Mouse (Mus musculus): ENCODE results near the gene Rbpjl. TPM values are rescaled to one million over a fixed set of nuclear protein-coding genes. Genes with fewer than 3 reads are reported as not detected.

Rbpjl gene
- polyA plus RNA-seq, 1 experiment from 2014 or later = 10.7 TPM

DNA sequence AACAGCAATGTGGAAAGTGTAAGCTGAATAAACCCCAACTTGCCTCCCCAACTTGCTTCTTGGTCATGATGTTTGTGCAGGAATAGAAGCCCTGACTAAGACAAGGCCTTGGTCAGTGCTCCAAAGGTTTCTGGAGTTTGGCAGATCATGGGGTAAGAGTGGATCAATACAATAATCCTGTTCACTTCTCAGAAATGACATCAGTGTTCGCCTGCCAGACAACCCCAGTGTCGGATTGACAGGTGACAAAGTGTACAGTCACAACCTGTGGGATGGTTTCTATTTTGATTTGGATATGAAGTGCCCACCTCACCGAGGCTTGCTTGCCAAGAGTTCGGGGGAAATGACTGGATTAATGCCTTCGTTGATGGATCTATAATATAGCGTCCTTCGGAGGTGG, 18.4 kb downstream of the Rbpjl start:
- WGBS = 85% methylated on average over 7 of the region's 7 CpGs
- ATAC-seq (ENCODE audit: borderline replicate concordance, extremely low read depth, low FRiP score, low TSS enrichment) = no peak
- H3K36me3 ChIP-seq = peaks cover 26% of the 10 kb centered on the region
- peaks cover 8% of the 10 kb centered on the region for H3K4me1 ChIP-seq
- H3K4me3 ChIP-seq = no peak overlapping the region
- H3K27ac ChIP-seq = no peak overlapping the region
- H3K27me3 ChIP-seq = no peaks in the 10 kb centered on the region
- no peak overlapping the region for H3K9ac ChIP-seq
- no peaks in the 10 kb centered on the region for H3K9me3 ChIP-seq
- no peak overlapping the region for H3K4me2 ChIP-seq

DNA sequence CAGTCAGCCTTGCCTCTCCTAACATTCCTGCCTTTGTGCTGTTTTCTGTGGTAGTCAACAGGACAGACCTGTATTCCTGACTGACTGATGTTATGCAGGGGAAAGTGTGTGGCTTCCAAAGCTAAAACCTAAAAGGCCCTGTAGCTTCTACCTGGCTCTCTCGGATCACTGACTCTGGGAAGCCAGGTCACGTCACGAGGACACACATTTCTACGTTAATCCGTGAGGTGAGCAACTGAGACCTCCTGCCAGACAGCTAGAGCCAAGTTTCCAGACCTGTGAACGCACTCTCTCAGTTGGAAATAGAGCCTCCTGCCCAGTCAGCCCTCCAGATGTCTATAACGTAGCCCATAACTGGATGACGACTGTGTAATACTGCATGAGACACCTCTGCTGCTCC, 19.0 kb downstream of the Rbpjl start:
- Histone ChIP-seq H3K9ac (no peak overlapping the region), H3K36me3 (peaks cover 26% of the 10 kb centered on the region), H3K4me1 (peaks cover 7% of the 10 kb centered on the region), H3K4me3 (no peak overlapping the region), H3K9me3 (no peaks in the 10 kb centered on the region), H3K27me3 (no peaks in the 10 kb centered on the region), H3K27ac (no peak overlapping the region), H3K4me2 (no peak overlapping the region)
- no peak for ATAC-seq (ENCODE audit: borderline replicate concordance, extremely low read depth, low FRiP score, low TSS enrichment)
- 85% methylated on average over 8 of the region's 8 CpGs for WGBS

DNA sequence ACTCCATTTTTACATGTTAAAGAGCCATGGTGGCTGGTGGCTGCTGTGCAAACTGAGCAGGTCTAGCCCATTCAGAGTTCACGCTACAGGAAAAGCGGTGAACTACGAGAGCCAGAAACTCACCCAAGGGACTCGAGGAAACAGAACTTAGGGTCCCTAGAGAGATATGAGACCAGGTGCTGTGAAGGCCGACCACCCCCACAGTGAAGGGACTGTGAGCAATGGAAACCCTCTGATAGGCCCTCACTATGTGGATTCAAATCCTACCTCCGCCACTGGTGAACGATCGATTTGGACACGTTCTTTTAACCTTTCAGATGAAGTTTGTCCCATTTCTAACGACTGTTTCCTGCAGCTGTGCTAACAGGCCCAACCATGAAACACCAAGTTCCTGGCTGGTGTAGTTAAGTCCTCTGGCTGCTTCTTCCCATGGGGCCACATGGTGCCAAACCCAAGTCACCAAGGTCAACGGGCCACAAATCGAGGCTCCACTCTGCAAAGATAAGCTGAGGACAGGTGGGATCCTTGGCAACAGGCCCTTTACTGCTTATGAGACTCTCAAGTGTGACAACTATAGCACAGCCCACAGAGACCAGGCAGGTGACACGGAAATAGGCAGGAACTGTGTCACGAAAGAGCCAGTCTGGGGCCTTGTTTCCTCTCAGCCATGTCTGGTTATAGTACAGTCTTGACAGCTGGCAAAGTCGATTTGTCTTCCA, 19.9 kb downstream of the Rbpjl start:
- no peaks in the 10 kb centered on the region for H3K9me3 ChIP-seq
- peaks cover 32% of the 10 kb centered on the region for H3K36me3 ChIP-seq
- no peaks in the 10 kb centered on the region for H3K27me3 ChIP-seq
- H3K4me1 ChIP-seq = peaks cover 5% of the 10 kb centered on the region; the same call in 1 of the 2 replicates
- H3K27ac ChIP-seq = no peak overlapping the region
- no peak overlapping the region for H3K4me3 ChIP-seq
- ATAC-seq (ENCODE audit: borderline replicate concordance, extremely low read depth, low FRiP score, low TSS enrichment) = no peak
- no peak overlapping the region for H3K9ac ChIP-seq
- WGBS = 77% methylated on average over 15 of the region's 15 CpGs
- H3K4me2 ChIP-seq = no peak overlapping the region

DNA sequence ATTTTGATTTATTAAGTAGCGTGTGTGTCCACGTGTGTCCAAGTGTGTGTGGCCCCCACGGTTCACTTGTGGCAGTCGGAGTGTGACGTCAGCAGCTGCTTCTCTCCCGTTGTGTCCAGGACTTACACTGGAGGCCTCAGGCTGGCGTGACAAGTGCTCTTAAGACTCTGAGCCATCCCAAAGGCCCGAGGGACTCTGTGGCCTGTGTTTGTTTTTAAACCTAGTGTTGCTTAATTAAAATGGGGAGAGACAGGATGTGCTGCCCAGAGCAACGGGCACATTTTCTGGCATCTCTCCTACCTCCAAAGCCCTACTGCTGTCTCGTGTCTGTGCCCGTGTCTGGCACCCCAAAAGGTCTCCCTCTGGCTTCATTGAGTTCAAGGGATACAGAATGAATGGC, 20.5 kb downstream of the Rbpjl start:
- ATAC-seq (ENCODE audit: borderline replicate concordance, extremely low read depth, low FRiP score, low TSS enrichment) = no peak
- no peaks in the 10 kb centered on the region for H3K27me3 ChIP-seq

GRCm38 (mm10) chr2:164424406-164424805, 21.5 kb downstream of the Rbpjl start:
- Histone ChIP-seq H3K27ac (no peak overlapping the region), H3K4me3 (no peak overlapping the region), H3K4me2 (no peak overlapping the region), H3K27me3 (no peaks in the 10 kb centered on the region), H3K36me3 (peaks cover 48% of the 10 kb centered on the region), H3K4me1 (peaks cover 5% of the 10 kb centered on the region; the same call in 1 of the 2 replicates), H3K9ac (no peak overlapping the region), H3K9me3 (no peaks in the 10 kb centered on the region)
- WGBS = 89% methylated on average over 8 of the region's 8 CpGs
- ATAC-seq (ENCODE audit: borderline replicate concordance, extremely low read depth, low FRiP score, low TSS enrichment) = no peak

More for the DNA sequence above, 20.5 kb downstream of the Rbpjl start:
- no peak overlapping the region for H3K4me2 ChIP-seq
- no peak overlapping the region for H3K27ac ChIP-seq
- peaks cover 5% of the 10 kb centered on the region; the same call in 1 of the 2 replicates for H3K4me1 ChIP-seq
- H3K9ac ChIP-seq = no peak overlapping the region
- H3K4me3 ChIP-seq = no peak overlapping the region
- no peaks in the 10 kb centered on the region for H3K9me3 ChIP-seq
- peaks cover 38% of the 10 kb centered on the region for H3K36me3 ChIP-seq
- 70% methylated on average over 11 of the region's 11 CpGs for WGBS

DNA sequence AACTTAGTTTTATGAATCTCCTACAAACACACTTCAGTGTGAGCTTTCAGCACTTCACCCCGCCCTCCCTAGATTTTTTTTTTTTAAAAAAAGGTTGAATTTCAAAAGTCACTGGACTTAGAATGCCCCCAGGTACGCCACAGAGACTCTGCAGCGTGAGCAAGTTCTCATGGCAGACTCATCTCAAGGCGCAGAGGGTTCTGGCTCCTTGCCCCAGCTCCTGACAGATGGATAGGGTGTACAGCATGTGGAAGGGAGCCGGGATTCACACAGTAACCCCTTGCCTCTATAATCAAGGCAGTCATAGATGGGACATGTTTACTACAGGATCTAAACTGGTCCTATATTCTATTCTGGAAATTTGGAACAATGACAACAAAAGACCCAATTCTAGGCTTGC, 22.5 kb downstream of the Rbpjl start:
- no peaks in the 10 kb centered on the region for H3K27me3 ChIP-seq
- no peak overlapping the region for H3K4me2 ChIP-seq
- no peak overlapping the region for H3K9ac ChIP-seq
- H3K4me1 ChIP-seq = peaks cover 8% of the 10 kb centered on the region
- no peak overlapping the region for H3K4me3 ChIP-seq
- peaks cover 50% of the 10 kb centered on the region for H3K36me3 ChIP-seq
- no peak overlapping the region for H3K27ac ChIP-seq
- ATAC-seq (ENCODE audit: borderline replicate concordance, extremely low read depth, low FRiP score, low TSS enrichment) = no peak
- WGBS = 67% methylated on average over 5 of the region's 5 CpGs
- no peaks in the 10 kb centered on the region for H3K9me3 ChIP-seq

GRCm38 (mm10) chr2:164426121-164426520, 23.2 kb downstream of the Rbpjl start:
- ATAC-seq (ENCODE audit: borderline replicate concordance, extremely low read depth, low FRiP score, low TSS enrichment) = 0 out of 2 replicates have a peak, but pooled peaks have one; percentile 10
- H3K9ac ChIP-seq = no peak overlapping the region
- 29% methylated on average over 12 of the region's 12 CpGs for WGBS
- H3K4me2 ChIP-seq = no peak overlapping the region
- no peaks in the 10 kb centered on the region for H3K9me3 ChIP-seq
- H3K4me3 ChIP-seq = no peak overlapping the region
- H3K27me3 ChIP-seq = no peaks in the 10 kb centered on the region
- peaks cover 15% of the 10 kb centered on the region for H3K4me1 ChIP-seq
- H3K27ac ChIP-seq = no peak overlapping the region
- peaks cover 50% of the 10 kb centered on the region for H3K36me3 ChIP-seq

GRCm38 (mm10) chr2:164426952-164427351, 24.0 kb downstream of the Rbpjl start:
- H3K36me3 ChIP-seq = peaks cover 50% of the 10 kb centered on the region
- no peaks in the 10 kb centered on the region for H3K9me3 ChIP-seq
- H3K4me2 ChIP-seq = no peak overlapping the region
- H3K4me1 ChIP-seq = peaks cover 23% of the 10 kb centered on the region
- no peak for ATAC-seq (ENCODE audit: borderline replicate concordance, extremely low read depth, low FRiP score, low TSS enrichment)
- H3K27me3 ChIP-seq = no peaks in the 10 kb centered on the region
- no peak overlapping the region for H3K27ac ChIP-seq
- H3K4me3 ChIP-seq = no peak overlapping the region
- no peak overlapping the region for H3K9ac ChIP-seq
- WGBS = 78% methylated on average over 5 of the region's 5 CpGs

DNA sequence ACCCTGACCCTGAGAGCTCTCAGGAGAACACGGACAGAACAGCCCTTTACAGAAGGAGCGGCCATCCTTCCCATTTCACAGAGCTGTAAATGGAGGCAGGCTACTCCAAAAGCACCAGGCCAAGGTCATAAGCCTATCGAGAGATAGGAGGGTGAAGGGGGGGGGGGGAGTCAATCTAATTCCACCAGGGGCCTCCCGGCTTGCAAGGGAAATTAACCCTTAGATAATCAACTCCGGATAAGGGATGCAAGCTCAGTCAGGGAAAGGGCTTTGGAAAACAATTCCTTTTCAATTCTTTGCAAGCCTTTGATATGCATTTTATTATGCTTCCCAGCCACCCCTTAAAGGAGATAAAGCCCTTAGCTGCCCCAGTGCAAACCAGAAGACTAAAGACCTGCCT, 25.5 kb downstream of the Rbpjl start:
- ATAC-seq (ENCODE audit: borderline replicate concordance, extremely low read depth, low FRiP score, low TSS enrichment) = no peak
- no peaks in the 10 kb centered on the region for H3K9me3 ChIP-seq
- WGBS = 44% methylated on average over 5 of the region's 5 CpGs
- no peak overlapping the region for H3K27ac ChIP-seq
- peaks cover 49% of the 10 kb centered on the region for H3K36me3 ChIP-seq
- peaks cover 38% of the 10 kb centered on the region for H3K4me1 ChIP-seq
- no peak overlapping the region for H3K4me3 ChIP-seq
- no peak overlapping the region for H3K9ac ChIP-seq
- no peak overlapping the region for H3K4me2 ChIP-seq
- H3K27me3 ChIP-seq = no peaks in the 10 kb centered on the region

DNA sequence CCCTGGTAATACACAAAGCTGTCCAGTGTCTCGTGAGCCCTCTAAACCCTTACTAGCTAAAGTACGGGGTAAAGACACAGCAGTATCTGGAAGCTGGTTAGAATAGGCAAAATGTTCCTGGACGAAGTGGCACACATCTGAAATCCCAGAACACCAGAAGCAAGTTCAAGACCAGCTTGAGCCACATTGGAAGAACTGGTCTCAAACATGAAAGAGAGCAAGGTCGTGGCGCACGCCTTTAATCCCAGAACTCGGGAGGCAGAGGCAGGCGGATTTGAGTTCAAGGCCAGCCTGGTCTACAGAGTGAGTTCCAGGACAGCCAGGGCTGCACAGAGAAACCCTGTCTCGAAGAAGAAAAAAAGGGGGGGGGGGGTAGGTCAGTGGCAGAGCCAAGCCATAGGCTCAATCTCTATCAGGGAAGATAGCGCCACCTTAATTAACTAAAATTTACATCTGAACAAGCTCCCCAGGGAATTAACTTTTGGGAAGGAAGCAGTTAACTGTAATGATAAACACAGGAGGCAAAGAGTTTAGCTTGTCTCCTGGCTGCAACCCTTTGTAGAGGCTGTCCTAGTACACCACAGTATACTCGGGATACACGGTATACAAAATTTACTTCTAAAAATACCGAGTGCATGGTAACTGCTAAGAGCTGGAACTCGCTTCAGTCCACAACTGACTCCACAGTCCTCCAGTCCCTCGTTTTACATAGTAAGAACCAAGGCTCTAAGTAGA, 27.1 kb downstream of the Rbpjl start:
- Histone ChIP-seq H3K4me1 (peaks cover 53% of the 10 kb centered on the region), H3K27ac (0 out of 2 replicates have a peak overlapping the region, but pooled peaks have one; percentile 12), H3K9me3 (no peaks in the 10 kb centered on the region), H3K9ac (no peak overlapping the region), H3K36me3 (peaks cover 36% of the 10 kb centered on the region), H3K4me2 (no peak overlapping the region), H3K4me3 (no peak overlapping the region), H3K27me3 (no peaks in the 10 kb centered on the region)
- no peak for ATAC-seq (ENCODE audit: borderline replicate concordance, extremely low read depth, low FRiP score, low TSS enrichment)
- 54% methylated on average over 15 of the region's 15 CpGs for WGBS

DNA sequence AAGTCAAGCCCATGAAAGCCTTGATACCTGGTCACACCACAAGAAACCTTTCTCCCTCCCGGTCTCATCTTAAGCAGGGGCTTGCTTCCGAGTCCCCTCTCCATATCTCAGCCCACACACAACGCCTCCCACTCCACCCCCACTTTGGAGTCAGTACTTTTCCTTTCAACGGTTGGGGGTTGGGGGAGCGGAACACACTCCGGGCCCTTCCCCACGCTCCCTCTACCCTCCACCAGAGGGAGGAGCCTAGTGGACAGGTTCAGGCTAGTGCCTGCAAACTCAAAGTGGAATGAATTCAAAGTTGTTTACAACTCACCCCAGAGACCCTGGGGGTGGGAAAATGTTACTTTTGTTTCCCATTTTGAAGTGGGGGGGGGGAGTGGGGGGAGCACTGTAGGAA, 27.8 kb downstream of the Rbpjl start:
- peak overlapping the region; percentile 26; the same call in 1 of the 2 replicates for H3K4me2 ChIP-seq
- H3K4me1 ChIP-seq = peaks cover 59% of the 10 kb centered on the region
- no peak overlapping the region for H3K9ac ChIP-seq
- no peak overlapping the region for H3K4me3 ChIP-seq
- 0 out of 2 replicates have a peak overlapping the region, but pooled peaks have one; percentile 15 for H3K27ac ChIP-seq
- ATAC-seq (ENCODE audit: borderline replicate concordance, extremely low read depth, low FRiP score, low TSS enrichment) = no peak; the same call in 1 of the 2 replicates
- WGBS = 9% methylated on average over 7 of the region's 7 CpGs
- no peaks in the 10 kb centered on the region for H3K9me3 ChIP-seq
- H3K27me3 ChIP-seq = no peaks in the 10 kb centered on the region
- peaks cover 30% of the 10 kb centered on the region for H3K36me3 ChIP-seq

Measured in lung, embryonic 15.5 days (tissue).